In genomic region chr4:107687127-107687526, GRCm38 (mm10) we compare ENCODE assay signal across 30 mouse cellular contexts. TPM values are rescaled to one million over a fixed set of nuclear protein-coding genes. Genes with fewer than 3 reads are reported as not detected.
DNase-seq lines count a peak whose midpoint lies in the region; ATAC-seq and TF ChIP-seq lines count a peak whose summit lies in the region.
"Had no signal": no experiment of that assay in that cellular context is flagged by ENCODE, and none has a peak within 500 bp of the region (broad histone marks: within the 10 kb centered on the region; RNA-seq: fewer than 3 reads in every experiment).

No protein-coding gene starts in this region.

- H3K4me1 ChIP-seq in heart, embryonic 14.5 days (ENCODE audit: control insufficient read depth in 2 of 2, insufficient read depth in 2 of 2, low read length in 2 of 2) = peaks cover 6 to 7% of the 10 kb centered on the region in 2 experiments; a peak in 3 of 4 replicates
- peaks cover 4 to 7% of the 10 kb centered on the region in 2 experiments; a peak in 2 of 4 replicates for H3K4me1 ChIP-seq in CH12.LX (ENCODE audit: control insufficient read depth in 1 of 2, insufficient read depth in 2 of 2)
- H3K4me1 ChIP-seq in limb, embryonic 12.5 days (replicated peaks) = peaks cover 19% of the 10 kb centered on the region
- H3K4me1 ChIP-seq in intestine, embryonic 15.5 days (replicated peaks) = no peaks in the 10 kb centered on the region
- H3K4me1 ChIP-seq: liver, embryonic 13.5 days had no signal

- no peaks in the 10 kb centered on the region for H3K79me2 ChIP-seq in CH12.LX (replicated peaks; ENCODE audit: control insufficient read depth, extremely low read depth, insufficient read depth, poor library complexity, severe bottlenecking)

- intact Hi-C loops in heart, postnatal 14 days (cut with DNase I) = no loop called here
- intact Hi-C loops in heart, postnatal 25 days (cut with DNase I) = no loop called here

- no peak for TF ChIP-seq EP300 in CH12.LX (IDR thresholded peaks at IDR 0.05; ENCODE audit: low read length)

- H3K27me3 ChIP-seq in heart, embryonic 14.5 days (ENCODE audit: control insufficient read depth, insufficient read depth, low read length) = no peaks in the 10 kb centered on the region
- no peaks in the 10 kb centered on the region for H3K27me3 ChIP-seq in CH12.LX (replicated peaks)
- no peaks in the 10 kb centered on the region for H3K27me3 ChIP-seq in limb, embryonic 12.5 days
- H3K27me3 ChIP-seq in intestine, embryonic 15.5 days (replicated peaks) = no peaks in the 10 kb centered on the region

- no peak for TF ChIP-seq CTCF in CH12.LX (conservative IDR thresholded peaks at IDR 0.05 in 1 of 2, IDR thresholded peaks at IDR 0.05 in 1 of 2; ENCODE audit: low read depth in 2 of 2, low read length in 2 of 2)

- dilution Hi-C loops in CH12.LX (cut with MboI; ENCODE audit: extremely low pct_ligation_motif_present, extremely low pct_unique_long_range_greater_than_20kb, low sequenced_read_pairs) = no loop called here

- no peak overlapping the region for H3K4me3 ChIP-seq in heart, embryonic 14.5 days (ENCODE audit: control insufficient read depth in 1 of 2, insufficient read depth in 1 of 2, low read depth in 1 of 2, low read length in 2 of 2)
- H3K4me3 ChIP-seq in CH12.LX (replicated peaks in 1 of 3; ENCODE audit: low read depth in 2 of 3, low read length in 2 of 3, poor library complexity in 1 of 3) = no peak overlapping the region
- H3K4me3 ChIP-seq in limb, embryonic 12.5 days (replicated peaks) = no peak overlapping the region
- no peak overlapping the region for H3K4me3 ChIP-seq in intestine, embryonic 15.5 days (replicated peaks)
- H3K4me3 ChIP-seq: erythroblast, embryonic 14.5 days; gastrocnemius, adult 2 months; hindbrain, embryonic 13.5 days; liver, embryonic 13.5 days had no signal

- in situ Hi-C loops in CH12.LX (cut with MboI; ENCODE audit: low pct_ligation_motif_present, low pct_unique_long_range_greater_than_20kb, low sequenced_read_pairs) = no loop called here

- no peak for ATAC-seq in heart, embryonic 14.5 days (ENCODE audit: insufficient number of reproducible peaks, insufficient read depth, low FRiP score, low read depth)
- ATAC-seq in limb, embryonic 12.5 days (ENCODE audit: insufficient number of reproducible peaks, insufficient read depth, low FRiP score, low TSS enrichment, low read depth) = no peak
- ATAC-seq in intestine, embryonic 15.5 days = no peak
- ATAC-seq: forebrain, embryonic 16.5 days; intestine, postnatal 0 days had no signal

- H3K27ac ChIP-seq in heart, embryonic 14.5 days (replicated peaks in 1 of 2; ENCODE audit: control insufficient read depth in 1 of 2, insufficient read depth in 1 of 2, low read depth in 2 of 2, low read length in 2 of 2) = no peak overlapping the region
- no peak overlapping the region; the same call in 1 of the 2 replicates for H3K27ac ChIP-seq in CH12.LX (ENCODE audit: insufficient read depth, low read depth)
- H3K27ac ChIP-seq in limb, embryonic 12.5 days = peak overlapping the region; percentile 7; the same call in 1 of the 2 replicates
- H3K27ac ChIP-seq in intestine, embryonic 15.5 days = no peak overlapping the region
- H3K27ac ChIP-seq: gastrocnemius, adult 2 months; hindbrain, embryonic 13.5 days; liver, embryonic 13.5 days had no signal

- no peak for TF ChIP-seq POLR2A in CH12.LX (IDR thresholded peaks at IDR 0.05; ENCODE audit: low read depth, low read length)

- no peaks in the 10 kb centered on the region for H3K9me3 ChIP-seq in heart, embryonic 14.5 days (ENCODE audit: control insufficient read depth, low read length)
- no peaks in the 10 kb centered on the region for H3K9me3 ChIP-seq in CH12.LX (replicated peaks; ENCODE audit: low read length)
- no peaks in the 10 kb centered on the region for H3K9me3 ChIP-seq in limb, embryonic 12.5 days
- H3K9me3 ChIP-seq in intestine, embryonic 15.5 days = no peaks in the 10 kb centered on the region
- H3K9me3 ChIP-seq: hindbrain, embryonic 13.5 days; liver, embryonic 13.5 days had no signal

- 22% methylated on average over 12 of the region's 12 CpGs for WGBS in heart, embryonic 14.5 days
- WGBS in limb, embryonic 12.5 days = 16% methylated on average over 12 of the region's 12 CpGs
- 27% methylated on average over 12 of the region's 12 CpGs for WGBS in intestine, embryonic 15.5 days

- no peak overlapping the region for H3K9ac ChIP-seq in heart, embryonic 14.5 days (ENCODE audit: low read length)
- H3K9ac ChIP-seq in CH12.LX (ENCODE audit: insufficient read depth, low read depth) = no peak overlapping the region
- no peak overlapping the region for H3K9ac ChIP-seq in limb, embryonic 12.5 days (replicated peaks)
- no peak overlapping the region for H3K9ac ChIP-seq in intestine, embryonic 15.5 days
- H3K9ac ChIP-seq: hindbrain, embryonic 13.5 days; liver, embryonic 13.5 days had no signal

- no peak for TF ChIP-seq RAD21 in CH12.LX (IDR thresholded peaks at IDR 0.05; ENCODE audit: low read depth, low read length)

- DNase-seq in heart, adult 11 months = peak; percentile 65
- DNase-seq in heart, postnatal 14 days = no peak
- no peak for DNase-seq in heart, postnatal 25 days (ENCODE audit: low spot score)
- no peak for DNase-seq in CH12.LX (ENCODE audit: extremely low read depth)
- no peak for DNase-seq in embryo, embryonic 10.5 days (ENCODE audit: low spot score)
- DNase-seq: adrenal gland, adult 2 months; cerebellum, adult 2 months; cerebellum, postnatal 14 days; gastrocnemius, adult 2 months; gastrocnemius, postnatal 36 days; kidney, adult 9 months; kidney, postnatal 10 days; layer of hippocampus, postnatal 36 days; liver, embryonic 13.5 days; lung, adult 18-20 months; lung, postnatal 14 days; midbrain, embryonic 14.5 days; thymus, postnatal 14 days had no signal

- H3K36me3 ChIP-seq in heart, embryonic 14.5 days (ENCODE audit: control insufficient read depth, insufficient read depth, low read length) = no peaks in the 10 kb centered on the region
- no peaks in the 10 kb centered on the region for H3K36me3 ChIP-seq in CH12.LX (replicated peaks in 1 of 2; ENCODE audit: control insufficient read depth in 1 of 2, insufficient read depth in 1 of 2, low read length in 1 of 2)
- H3K36me3 ChIP-seq in limb, embryonic 12.5 days = no peaks in the 10 kb centered on the region
- no peaks in the 10 kb centered on the region for H3K36me3 ChIP-seq in intestine, embryonic 15.5 days
- H3K36me3 ChIP-seq: hindbrain, embryonic 13.5 days; liver, embryonic 13.5 days had no signal

- H3K4me2 ChIP-seq in heart, embryonic 14.5 days (ENCODE audit: low read length) = peak overlapping the region; percentile 32
- H3K4me2 ChIP-seq in CH12.LX (ENCODE audit: insufficient read depth, low read depth, poor library complexity, severe bottlenecking) = peak overlapping the region; percentile 71
- peak overlapping the region; percentile 38 for H3K4me2 ChIP-seq in limb, embryonic 12.5 days
- no peak overlapping the region for H3K4me2 ChIP-seq in intestine, embryonic 15.5 days (replicated peaks)
- H3K4me2 ChIP-seq: hindbrain, embryonic 13.5 days; liver, embryonic 13.5 days had no signal

TF ChIP-seq in CH12.LX, 34 proteins besides CTCF, POLR2A, EP300 and RAD21:
- TF ChIP-seq TCF12 (IDR thresholded peaks at IDR 0.05; ENCODE audit: low read depth, low read length) (no peak), CHD2 (IDR thresholded peaks at IDR 0.05; ENCODE audit: low read length) (peak; percentile 79; the same call in 1 of the 2 replicates), MEF2A (IDR thresholded peaks at IDR 0.05; ENCODE audit: borderline replicate concordance, low read depth, low read length) (peak; percentile 27; the same call in 1 of the 2 replicates), ETS1 (conservative IDR thresholded peaks at IDR 0.05; ENCODE audit: low read depth, low read length) (no peak)

RNA-seq across cellular contexts. Expression of gene Dmrtb1, which starts 3.1 kb away (rescaled TPM):
- not detected for total RNA-seq in heart, postnatal 14 days (2021)
- polyA plus RNA-seq in heart, embryonic 14.5 days (2014; fragmentation: Nextera tagmentation; extraction: Ambion mirVana) = not detected in 2 replicates
- total RNA-seq in heart, postnatal 25 days (2021) = not detected
- total RNA-seq in CH12.LX (2012; rRNA removed) = not detected in 2 replicates
- total RNA-seq in CH12.LX (2014; rRNA removed) = not detected in 2 replicates
- not detected in 2 replicates for polyA plus RNA-seq in CH12.LX (2012; ENCODE audit: insufficient read length, low read depth)
- polyA plus RNA-seq in limb, embryonic 12.5 days (2016; fragmentation: Nextera tagmentation; extraction: Ambion mirVana) = 0.25 and 0.27 TPM in 2 replicates
- polyA plus RNA-seq in intestine, embryonic 15.5 days (2015; fragmentation: Nextera tagmentation; extraction: Ambion mirVana) = not detected in 2 replicates
- total RNA-seq: adrenal gland, adult 2 months; adrenal gland, postnatal 4 days; gastrocnemius, adult 2 months; gastrocnemius, postnatal 36 days; MEL had no signal
- polyA plus RNA-seq: adrenal gland, adult 2 months; heart, postnatal 0 days; intestine, postnatal 0 days; large intestine, adult 2 months; liver, embryonic 13.5 days; urinary bladder, adult 2 months had no signal
